Mouse (Mus musculus) bone marrow macrophage, adult 2 months (primary cell): ENCODE data around the gene Ilvbl.

ENCODE experiments used
- CTCF ChIP-seq: IDR thresholded peaks from 2 replicates; pipeline ENCODE4 v1.5.1; 2012; ENCODE audit warnings: low read depth, mild to moderate bottlenecking, low read length, moderate library complexity
- POLR2A ChIP-seq: IDR thresholded peaks from 2 replicates; pipeline ENCODE4 v1.6.1; 2012; ENCODE audit warnings: mild to moderate bottlenecking, low read depth, low read length, borderline replicate concordance

DNA sequence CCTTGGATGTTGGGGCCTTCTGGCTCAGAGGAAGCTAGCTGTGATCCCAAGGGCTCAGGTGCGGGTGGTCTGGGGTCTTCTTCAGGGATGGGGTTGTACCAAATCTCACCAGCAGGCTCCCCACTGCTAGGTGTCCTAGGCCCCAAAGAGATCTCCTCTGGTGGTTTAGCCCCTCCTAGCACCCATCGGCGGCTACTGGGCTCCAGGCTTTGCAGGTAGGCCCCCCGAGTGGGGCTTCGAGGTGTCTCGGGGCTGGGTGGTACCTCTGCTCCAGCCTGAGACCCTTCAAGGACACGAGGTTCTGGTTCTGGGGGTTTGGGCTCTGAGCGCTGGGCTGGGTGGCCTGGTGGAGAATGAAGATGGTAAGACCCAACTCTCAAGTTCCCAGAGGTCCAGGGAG is 15.8 kb downstream of the Ilvbl start:
- TF ChIP-seq CTCF (no peak), POLR2A (no peak)
